Mouse (Mus musculus) kidney, postnatal 10 days (tissue): ENCODE results near the gene Nr1h3.

ENCODE experiments used
- DNase-seq: peaks from one replicate; pipeline ENCODE4 v3.0.0; 2021; ENCODE audit warnings: mixed read lengths

Gene Nr1h3

GRCm38 (mm10) chr2:91137481-91137880, 65.2 kb downstream of the Nr1h3 start:
- no peak for DNase-seq

GRCm38 (mm10) chr2:91136513-91137412, 65.9 kb downstream of the Nr1h3 start:
- no peak for DNase-seq
